Mouse (Mus musculus): ENCODE measurements around the gene Slc41a2.

Slc41a2 gene

DNA sequence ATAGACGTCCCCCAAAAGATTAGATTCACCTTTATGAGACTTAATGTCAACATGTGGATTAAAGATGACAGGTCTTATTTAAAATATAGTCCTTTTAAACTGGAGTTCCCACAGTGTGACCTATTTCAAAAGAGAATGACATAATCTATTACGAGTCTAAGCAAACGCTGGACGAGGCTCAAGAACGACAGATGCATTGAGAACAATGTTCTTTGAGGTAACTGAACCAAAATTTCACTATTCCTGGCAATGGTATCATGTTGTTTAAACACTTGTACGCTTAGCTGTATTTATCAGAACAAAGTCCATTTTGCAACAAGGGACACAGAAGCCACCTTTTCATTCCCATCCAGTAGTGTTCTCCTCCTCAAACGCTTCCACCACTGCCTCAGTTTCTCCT, 27.3 kb downstream of the Slc41a2 start:
- DNase-seq (ENCODE audit: low spot score), result no peak

DNA sequence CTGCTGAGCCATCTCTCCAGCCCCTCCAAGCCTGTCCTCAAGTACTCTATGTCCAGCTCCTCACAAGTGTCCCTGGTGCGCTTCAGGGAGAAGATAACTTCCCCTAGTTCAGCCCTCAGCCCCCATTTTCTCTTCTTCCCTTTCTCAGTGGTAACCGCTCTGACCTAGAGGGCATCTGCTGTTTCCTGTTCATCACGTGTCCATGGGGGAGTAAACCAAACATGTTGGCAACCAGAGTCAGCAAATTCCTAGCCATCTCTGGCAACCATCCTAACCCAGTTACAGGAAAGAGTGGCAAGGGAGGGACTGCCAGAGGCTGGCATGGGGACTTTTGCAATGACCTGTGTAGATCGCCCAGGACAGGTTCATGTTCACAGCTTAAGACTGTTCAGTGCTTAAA, 36.0 kb downstream of the Slc41a2 start:
- DNase-seq (ENCODE audit: low spot score), result no peak

DNA sequence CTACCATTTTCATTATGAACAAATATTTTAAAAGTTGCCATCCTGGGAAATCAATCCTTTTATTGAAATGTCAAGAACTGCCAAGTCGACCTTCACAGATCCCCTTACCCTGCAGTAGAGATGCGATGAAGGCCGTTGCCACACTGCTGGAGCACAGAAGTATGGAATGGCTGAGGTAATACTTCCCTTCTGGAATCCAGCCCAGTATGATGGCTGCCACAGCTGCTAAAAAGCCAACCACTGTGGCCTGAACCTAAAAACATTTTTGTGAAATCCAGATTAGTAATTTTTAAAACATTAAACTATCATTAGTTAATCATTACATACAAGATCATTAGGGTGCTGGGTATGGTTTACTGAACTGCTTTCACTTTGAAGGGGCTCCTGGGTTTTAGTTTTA, 36.6 kb downstream of the Slc41a2 start:
- no peak for DNase-seq (ENCODE audit: low spot score)

DNA sequence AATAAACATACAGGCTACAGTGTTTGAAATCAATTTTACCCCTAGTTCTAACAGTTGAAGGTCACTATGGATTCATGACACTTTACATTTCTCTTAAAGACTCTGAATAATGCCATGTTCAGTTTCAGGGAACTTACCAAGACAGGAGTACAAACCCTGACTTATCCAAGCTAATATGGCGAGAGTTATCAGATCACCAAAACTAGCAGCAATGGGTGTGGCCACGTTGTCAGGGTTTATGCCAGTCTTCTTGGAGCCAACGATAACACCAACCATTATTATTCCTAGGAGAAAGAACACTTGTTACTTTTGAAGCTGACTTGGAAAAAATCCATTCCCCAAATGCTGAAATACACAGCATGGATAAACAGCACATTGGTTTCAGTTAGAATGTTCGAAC, 40.7 kb downstream of the Slc41a2 start:
- no peak for DNase-seq (ENCODE audit: low spot score)

DNA sequence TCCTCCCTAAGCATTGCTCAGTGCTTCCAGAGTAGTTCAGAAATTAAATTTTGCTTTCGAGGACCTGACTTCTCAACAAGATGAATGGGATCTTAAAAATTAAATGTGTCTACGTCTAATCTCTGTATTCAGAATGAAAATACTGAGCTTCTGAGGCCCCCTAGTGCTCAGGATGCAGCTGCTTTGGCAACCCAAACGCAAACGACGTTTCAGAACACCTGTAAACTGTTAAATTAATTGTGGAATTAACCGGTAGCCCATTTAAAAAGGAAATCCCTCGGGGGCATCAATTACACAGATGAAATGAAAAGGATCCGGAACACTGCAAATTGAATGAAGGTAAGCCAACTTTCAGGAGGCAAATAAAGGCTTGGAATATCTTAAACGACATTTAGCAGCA, 42.9 kb downstream of the Slc41a2 start:
- DNase-seq (ENCODE audit: low spot score), result no peak

DNA sequence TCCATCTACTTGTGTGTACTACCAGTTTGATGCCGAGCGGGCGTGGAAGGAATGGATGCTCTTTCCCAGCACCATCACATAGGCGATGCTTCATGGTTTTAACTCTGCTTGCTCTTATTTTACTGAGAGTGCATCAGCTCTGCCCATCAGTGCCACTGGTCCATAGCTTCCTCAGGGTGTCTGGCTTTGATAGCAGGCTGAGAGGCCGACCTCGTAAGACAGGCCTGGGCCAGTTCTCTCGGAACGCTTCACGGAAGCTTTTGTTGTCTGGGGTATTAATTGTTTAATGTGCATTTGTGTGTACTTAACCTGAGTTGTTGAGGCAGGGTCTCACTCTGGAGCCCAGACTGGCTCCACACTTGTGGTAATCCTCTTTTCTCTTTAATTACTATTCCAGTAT, 44.3 kb downstream of the Slc41a2 start:
- DNase-seq (ENCODE audit: low spot score), result no peak

DNA sequence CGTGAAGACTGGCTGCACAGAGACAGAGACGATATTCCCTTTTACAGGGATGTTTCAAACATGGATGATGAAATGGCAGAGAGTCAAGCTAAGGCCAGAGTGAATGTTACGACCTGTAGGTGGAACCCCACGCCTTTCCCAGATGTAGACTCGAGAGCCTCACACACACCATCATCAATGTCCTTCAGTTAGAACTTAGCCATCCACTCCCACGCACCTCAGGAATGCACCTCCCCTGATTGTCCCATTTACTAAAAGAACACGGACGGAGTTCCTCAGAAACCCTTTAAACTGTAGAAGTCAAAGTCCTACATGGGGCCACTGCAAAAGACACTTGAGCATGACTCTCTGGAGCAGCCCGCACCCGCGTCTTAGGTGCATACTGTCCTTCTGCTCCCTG, 46.0 kb downstream of the Slc41a2 start:
- DNase-seq (ENCODE audit: low spot score), result no peak

DNA sequence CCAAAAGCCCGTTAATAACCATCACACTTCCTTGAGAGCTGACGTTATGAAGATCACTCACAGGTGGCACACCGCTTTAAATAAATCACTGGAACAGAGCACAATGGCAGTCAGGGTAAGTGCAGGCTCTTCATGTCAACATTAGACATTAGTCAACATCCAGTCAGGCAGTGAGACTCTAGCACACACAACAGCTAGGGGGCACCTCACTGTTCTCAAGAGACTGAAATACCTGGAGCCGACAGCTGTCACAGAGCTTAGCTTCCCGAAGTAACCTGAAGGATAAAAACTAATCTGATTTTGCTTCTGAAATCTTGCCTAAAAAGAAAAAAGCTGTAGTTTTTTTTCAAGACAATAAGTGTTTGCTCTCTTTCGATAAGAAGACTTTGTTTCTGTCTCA, 49.9 kb downstream of the Slc41a2 start:
- DNase-seq (ENCODE audit: low spot score), result no peak

DNA sequence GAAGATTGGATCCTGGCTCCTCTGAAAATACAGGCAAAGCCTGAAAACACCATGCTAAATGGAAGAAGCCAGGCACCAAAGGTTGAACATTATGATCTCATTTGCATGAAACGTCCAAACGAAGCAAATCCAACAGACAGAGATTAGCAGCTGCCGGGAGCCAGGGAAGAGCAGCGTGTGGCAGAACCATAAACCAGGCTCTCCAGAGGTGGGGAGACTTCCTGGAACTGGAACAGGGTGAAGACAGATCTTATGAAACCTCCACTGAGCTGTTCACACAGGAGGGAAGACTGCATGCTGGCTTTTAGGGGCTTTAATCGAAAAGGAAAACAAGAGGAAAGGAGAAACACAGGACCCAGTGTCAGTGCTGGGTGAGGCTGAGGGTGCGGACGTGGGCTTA, 51.3 kb downstream of the Slc41a2 start:
- DNase-seq (ENCODE audit: low spot score), result no peak

DNA sequence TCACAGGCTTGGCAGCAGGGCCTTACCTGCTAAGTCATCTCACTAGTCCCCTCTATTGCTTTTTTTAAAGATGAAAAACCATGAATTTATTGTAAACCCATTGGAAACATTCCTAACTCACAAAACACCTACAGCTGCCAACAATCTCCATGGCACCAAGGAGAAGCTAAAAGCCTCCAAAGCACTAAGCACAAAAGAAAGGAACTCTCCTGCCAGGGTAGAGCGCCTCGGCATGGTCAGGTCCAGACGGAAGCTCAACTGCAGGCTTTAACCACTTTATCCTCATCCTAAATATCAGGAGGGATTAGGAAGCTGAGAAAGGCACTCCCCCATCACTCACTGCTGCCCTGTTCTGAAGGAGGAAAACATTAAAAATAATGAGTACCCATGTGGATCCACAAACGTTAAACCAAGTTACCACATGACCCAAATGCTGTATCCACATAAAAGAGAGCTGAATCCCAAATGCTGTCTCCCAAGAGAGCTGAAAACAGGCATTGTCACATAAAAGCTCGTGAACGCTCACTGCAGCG, 51.9 kb downstream of the Slc41a2 start:
- DNase-seq (ENCODE audit: low spot score), result no peak

DNA sequence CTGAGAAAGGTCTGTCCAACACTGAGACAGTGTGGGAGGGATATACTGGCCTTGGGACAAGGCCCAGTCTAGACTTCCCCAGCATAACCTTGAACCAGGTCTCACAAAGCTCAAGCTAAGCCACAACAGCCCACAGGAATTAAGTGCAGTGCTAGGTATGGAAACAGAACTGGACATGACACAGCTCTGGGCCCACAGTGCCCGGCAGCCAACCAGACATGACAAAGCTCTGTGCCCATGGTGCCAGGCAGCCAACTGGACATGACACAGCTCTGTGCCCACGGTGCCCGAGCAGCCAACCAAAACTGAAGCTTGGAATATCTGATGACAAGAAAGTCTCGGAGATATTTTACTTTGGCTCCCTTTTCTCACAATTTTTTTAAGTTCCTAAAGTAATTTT, 52.8 kb downstream of the Slc41a2 start:
- DNase-seq (ENCODE audit: low spot score), result no peak

DNA sequence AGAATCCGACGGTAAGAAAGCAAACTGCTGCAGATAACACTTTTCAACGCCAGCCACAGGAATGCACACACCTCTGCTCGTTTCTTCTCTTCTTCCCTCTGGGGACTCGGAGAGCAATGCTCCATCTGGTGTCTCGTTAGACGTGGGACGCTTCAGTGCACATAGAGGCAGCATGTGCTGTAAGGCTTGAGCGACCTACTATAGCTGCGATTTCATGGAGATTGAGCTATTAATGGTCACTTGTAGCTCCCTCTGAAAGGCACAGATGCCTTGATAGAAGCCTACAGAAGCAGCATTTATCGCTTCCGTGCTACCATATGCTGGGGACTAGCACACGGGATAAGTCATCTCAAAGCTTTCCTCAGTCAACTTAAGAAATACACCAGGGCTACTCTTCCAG, 71.0 kb downstream of the Slc41a2 start:
- DNase-seq (ENCODE audit: low spot score), result no peak

DNA sequence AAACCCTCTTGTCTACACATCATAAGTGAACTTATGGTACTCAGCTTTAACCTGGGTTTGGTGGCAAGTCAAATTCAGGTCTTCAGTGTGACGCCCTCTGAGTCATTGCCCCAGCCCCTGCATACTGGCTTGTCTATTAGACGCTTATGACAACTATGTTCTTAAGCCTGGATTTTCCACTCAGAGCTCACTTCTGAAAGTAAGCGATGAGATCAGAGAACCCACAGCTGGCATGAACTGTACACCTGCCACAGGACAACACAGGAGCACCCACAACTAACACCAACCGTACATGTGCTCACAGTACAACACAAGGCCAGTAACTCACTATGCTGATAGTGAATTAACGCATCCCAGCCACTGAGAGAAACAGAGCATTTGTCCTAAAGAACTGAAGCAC, 71.4 kb downstream of the Slc41a2 start:
- no peak for DNase-seq (ENCODE audit: low spot score)

DNA sequence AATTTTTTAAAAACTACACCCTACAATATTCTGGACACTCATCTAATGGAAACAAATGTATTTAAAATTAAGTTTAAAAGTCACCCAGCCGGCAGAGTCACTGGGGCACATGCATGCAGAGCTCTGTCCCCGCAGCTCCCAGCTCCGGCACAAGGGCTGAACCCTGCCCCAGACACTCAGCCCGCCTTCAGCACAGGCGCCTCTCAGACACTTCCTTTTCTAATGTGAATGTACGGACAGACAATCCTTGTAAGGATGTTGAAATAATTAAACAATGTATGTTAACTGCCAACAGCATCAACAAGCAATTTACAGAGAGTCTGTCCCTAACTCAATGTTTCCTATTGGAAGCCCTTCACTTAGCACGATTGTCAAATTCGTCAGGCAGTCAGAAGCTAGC, 73.0 kb downstream of the Slc41a2 start:
- DNase-seq (ENCODE audit: low spot score), result no peak

DNA sequence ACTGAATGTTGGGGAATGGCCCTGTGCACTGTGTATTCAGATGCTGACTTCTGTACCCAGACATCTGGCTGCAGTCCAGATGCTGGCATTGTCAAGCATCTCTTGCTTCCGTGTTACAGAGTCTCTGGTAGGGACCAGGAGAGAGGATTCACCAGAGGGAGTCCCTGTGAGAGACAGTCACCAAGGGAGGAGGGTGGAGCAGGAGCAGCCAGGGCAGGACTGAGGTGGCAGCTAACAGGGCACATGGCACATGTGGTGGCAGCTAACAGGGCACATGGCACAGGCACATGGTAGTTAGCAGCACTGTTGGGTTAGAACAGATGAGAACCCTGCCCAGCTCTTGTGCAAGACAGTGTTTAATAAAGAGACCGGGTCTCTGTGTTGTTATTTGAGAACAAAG, 73.6 kb downstream of the Slc41a2 start:
- DNase-seq (ENCODE audit: low spot score), result no peak

DNA sequence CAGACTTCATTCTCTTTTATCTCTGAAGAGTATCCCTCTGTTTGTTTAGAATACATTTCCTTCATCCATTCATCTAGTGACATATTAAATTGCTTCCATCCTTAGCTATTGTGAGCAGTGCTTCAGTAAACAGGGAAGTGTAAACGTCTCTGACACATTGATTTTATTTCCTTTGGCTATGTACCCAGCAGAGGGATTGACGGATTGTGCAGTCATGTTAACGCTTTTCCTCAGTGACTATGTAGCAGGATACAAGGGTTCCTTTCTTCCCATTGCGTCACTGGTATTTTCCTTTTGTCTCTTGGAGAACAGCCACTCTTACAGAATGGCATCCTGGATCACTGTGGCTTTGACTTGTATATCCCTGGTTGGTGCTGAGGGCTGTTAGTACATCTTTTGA, 76.4 kb downstream of the Slc41a2 start:
- no peak for DNase-seq (ENCODE audit: low spot score)

DNA sequence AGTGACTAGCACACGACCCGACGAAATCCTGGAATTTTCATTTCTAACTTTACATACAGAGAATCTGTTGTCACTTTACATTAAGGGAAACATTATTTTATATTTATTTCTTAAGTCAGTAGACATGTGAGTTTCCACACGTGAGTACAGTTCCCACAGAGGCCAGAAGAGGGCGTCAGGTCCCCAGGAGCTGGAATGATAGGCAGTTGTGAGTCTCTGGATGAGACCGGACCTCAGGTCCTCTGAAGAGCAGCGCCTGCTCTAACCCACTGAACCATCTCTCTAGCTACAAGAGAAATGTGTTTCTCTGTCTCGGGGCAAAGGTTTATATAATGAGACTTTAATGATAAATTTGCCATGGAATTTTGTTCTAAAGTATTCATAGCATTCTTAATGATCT, 86.3 kb downstream of the Slc41a2 start:
- DNase-seq (ENCODE audit: low spot score), result no peak

DNA sequence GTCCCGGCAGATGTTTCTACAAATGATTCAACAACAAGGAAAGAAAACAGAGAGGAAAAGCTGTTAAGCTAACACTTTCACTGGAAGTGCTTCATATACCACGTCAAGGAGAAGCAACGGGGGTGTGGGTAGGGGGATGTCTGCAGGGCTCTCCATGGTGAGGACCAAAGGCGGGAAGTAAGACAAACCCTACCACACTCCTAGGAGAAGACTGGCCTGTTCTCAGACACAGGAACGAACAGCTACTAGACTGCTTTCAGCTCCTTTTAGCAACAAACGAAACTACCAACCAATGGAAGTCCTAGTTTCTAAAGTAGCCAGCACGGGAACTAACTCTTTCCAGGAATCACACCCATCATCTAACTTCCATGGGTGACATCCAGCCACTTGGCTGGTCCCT, 89.6 kb downstream of the Slc41a2 start:
- DNase-seq (ENCODE audit: low spot score), result no peak

DNA sequence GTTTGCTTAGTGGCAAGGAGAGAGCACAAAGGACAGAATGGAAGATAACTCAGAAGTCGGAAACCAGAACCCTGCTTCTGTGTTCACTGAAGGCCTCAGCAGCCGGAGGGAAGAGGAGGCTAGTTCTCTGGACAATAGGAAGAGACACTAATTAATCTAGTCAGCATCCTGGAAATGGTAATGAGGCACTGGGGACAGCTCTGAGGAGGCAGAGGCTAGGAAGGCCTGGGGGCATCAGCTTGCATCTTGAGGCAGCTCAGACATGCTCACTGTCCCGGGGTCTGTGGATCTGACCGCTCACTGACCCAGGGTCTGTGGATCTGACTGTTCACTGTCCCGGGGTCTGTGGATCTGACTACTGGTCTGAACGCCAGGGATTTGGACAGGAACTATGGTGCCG, 92.0 kb downstream of the Slc41a2 start:
- no peak for DNase-seq (ENCODE audit: low spot score)

DNA sequence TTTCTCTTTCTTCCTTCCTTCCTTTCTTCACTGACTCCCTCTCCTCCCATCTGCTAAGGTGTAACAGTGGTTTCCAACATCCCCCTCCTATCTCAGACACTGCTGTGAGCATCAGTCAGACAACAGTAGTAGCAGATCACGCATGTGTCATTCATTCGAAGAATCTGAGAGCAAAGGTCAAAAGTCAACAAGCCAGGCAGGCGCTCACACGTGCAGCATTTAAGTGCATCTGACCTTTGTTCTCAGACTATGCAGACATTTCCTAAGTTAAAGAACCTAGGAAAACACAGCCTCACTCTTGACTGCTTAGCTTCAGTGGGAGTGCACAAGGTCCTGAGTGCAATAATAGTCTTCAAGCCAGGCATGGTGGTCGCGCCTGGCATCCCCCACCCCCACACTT, 93.6 kb downstream of the Slc41a2 start:
- DNase-seq (ENCODE audit: low spot score), result no peak

DNA sequence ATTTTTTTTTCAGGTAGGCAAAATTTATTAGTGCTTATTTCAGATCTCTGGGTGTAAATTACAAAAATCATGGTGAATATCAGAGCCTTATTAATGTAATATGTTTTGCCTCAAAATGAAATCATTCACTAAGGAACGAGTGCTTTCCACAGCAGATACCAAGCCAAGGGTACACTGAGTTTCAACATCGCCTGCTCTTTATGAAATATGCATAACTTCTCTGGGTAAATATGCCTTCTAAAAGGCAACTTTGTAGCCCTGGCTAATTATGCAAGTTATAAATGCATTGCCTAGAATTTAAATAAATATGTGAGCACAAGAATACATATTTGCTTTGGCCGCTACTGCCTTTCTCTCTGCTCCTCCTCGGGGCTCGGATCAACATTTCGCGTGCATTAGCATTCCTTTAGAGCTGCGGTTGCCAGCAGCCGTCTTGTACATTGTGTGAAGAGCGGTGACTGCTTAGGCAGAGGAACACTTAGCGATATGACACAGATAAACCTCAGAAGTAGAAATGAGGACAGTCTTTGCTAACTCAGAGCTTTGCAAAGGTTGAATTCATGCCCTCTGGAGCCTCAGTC, 95.5 kb downstream of the Slc41a2 start:
- DNase-seq (ENCODE audit: low spot score), result no peak

DNA sequence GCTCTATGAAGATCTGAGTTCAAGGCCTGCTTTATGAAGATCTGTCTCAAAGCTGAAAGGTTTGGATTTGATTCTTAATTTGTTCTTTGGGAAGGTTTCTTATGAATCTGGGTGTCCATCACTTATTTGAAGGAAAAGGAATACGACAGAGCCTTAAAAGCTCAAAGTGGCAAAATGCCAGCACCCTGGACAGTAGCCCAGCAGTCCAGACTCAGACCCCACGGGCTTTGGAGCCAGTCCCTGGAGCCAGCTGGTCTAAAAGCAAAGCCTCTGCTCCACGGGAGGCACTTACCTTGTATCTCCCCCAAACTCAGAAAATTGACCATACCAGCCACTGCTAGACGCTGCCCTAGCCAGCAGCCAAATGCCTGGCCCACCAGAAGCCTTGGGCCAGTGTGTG, 103.3 kb downstream of the Slc41a2 start:
- DNase-seq (ENCODE audit: low spot score), result no peak

DNA sequence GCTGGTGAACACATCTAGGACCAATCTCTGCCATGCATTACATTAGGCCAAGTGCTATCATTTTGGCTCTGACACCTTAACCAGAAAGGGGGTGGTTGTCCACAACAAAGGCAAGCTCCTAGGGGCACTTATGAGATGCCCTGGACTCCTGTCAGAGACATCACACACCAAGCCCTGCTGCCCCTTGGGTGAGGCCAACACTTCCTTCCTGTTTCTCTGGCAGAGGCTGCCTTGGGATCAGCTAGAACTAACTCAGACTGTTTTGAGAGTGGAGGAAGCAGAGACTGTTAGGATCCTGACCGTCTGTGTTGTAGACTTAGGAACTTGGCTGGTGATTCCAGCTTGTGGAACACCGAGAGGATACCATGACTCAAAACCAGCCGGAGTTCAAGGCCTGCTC, 103.7 kb downstream of the Slc41a2 start:
- DNase-seq (ENCODE audit: low spot score), result no peak

DNA sequence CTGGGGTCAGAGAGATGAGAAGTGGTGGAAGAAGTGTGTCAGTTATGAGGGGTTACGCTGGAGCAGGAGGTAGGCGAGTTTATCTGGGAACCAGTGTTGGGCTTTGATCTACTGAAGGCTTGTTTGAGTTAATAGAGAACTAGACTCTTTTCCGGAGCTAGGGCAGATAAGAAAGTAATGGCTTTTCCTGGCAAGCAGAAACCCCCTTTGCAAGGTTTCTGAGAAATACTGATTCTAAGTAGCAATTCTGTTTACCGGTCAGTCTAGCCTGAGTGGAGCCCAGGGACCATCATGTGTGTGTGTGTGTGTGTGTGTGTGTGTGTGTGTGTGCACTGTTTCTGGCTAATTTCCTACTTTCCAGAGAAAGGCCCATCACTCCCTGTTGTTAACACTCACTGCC, 109.1 kb downstream of the Slc41a2 start:
- DNase-seq (ENCODE audit: low spot score), result no peak

DNA sequence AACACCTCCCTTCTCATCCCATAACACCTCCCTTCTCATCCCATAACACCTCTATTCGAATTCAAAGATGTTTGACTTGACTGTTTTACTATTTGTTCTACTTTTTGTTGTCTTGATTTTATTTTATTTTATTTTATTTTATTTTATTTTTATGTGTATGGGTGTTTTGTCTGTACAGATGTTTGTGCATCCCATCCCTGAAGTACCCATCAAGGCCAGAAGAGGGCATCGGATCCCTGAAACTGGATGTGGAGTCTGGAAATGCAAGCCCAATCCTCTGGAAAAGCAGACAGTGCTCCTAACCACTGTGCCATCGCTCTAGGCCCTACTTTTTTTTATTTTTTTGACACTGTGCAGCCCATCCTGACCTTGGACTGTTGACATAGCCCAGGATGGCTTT, 112.7 kb downstream of the Slc41a2 start:
- DNase-seq (ENCODE audit: low spot score), result no peak
